ENCODE assay signal across 9 mouse cellular contexts in the genomic region with DNA sequence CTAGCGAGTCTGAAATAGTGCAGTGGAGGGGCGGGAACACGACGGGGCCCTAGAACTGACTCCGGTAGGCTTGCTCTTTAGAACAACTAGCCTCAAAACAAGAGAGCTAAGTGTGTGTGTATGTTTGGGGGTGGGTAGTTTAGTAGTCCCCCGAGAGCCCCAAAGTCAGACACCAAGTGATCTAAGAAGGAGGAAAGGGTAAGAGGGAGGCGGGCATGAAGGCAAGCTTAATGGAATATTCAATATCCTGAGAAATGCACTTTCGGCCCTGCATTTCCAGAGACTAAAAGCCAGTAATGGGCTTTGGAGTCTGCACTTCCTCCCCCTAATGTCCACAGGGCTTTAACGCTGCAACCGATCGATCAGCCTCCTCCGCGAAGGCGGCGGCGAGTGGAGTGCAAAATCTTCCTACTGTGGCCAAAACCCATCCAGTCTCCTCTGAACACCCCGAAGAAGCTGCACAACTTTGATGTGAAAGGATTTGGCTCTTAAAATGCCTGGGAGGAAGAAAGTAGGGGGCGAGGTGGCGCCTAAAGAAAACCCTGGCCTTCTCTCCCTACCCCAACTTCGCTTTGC. TPM values are rescaled to one million over a fixed set of nuclear protein-coding genes. Genes with fewer than 3 reads are reported as not detected.
DNase-seq lines count a peak whose midpoint lies in the region; ATAC-seq and TF ChIP-seq lines count a peak whose summit lies in the region.
"Had no signal": no experiment of that assay in that cellular context is flagged by ENCODE, and none has a peak within 500 bp of the region (broad histone marks: within the 10 kb centered on the region; RNA-seq: fewer than 3 reads in every experiment).

No protein-coding gene starts in this region.

- no peak for DNase-seq in lung, adult 2 months
- no peak for DNase-seq in lung, postnatal 14 days
- DNase-seq in heart, embryonic 10.5 days (ENCODE audit: low spot score) = no peak
- DNase-seq in kidney, postnatal 4 days = peak; percentile 17 to 34
- no peak for DNase-seq in urinary bladder, postnatal 36 days (ENCODE audit: low spot score in 2 of 2)

- peak overlapping the region; percentile 66 for H3K4me3 ChIP-seq in lung, adult 2 months (replicated peaks; ENCODE audit: extremely low read depth, low read depth, low read length)
- peak overlapping the region; percentile 85 for H3K4me3 ChIP-seq in heart, embryonic 10.5 days
- peak overlapping the region; percentile 57 for H3K4me3 ChIP-seq in neural tube, embryonic 13.5 days

- no peak for TF ChIP-seq POLR2A in lung, adult 2 months (IDR thresholded peaks at IDR 0.05; ENCODE audit: borderline replicate concordance, extremely low read depth, low read depth, low read length)

- no peaks in the 10 kb centered on the region for H3K27me3 ChIP-seq in heart, embryonic 10.5 days (ENCODE audit: insufficient read depth, poor library complexity, severe bottlenecking)
- H3K27me3 ChIP-seq in neural tube, embryonic 13.5 days = peaks cover 48% of the 10 kb centered on the region

- H3K9ac ChIP-seq in neural tube, embryonic 13.5 days = peak overlapping the region; percentile 75

- peak overlapping the region; percentile 96 for H3K4me2 ChIP-seq in neural tube, embryonic 13.5 days

- no peaks in the 10 kb centered on the region for H3K36me3 ChIP-seq in heart, embryonic 10.5 days
- H3K36me3 ChIP-seq in neural tube, embryonic 13.5 days = no peaks in the 10 kb centered on the region

- H3K4me1 ChIP-seq in lung, adult 2 months (ENCODE audit: control insufficient read depth, insufficient read depth, low read length) = no peaks in the 10 kb centered on the region; the same call in none of the 2 replicates
- peaks cover 32% of the 10 kb centered on the region for H3K4me1 ChIP-seq in heart, embryonic 10.5 days
- peaks cover 32% of the 10 kb centered on the region for H3K4me1 ChIP-seq in neural tube, embryonic 13.5 days (replicated peaks)

- H3K9me3 ChIP-seq in heart, embryonic 10.5 days = no peaks in the 10 kb centered on the region
- no peaks in the 10 kb centered on the region for H3K9me3 ChIP-seq in neural tube, embryonic 13.5 days

- TF ChIP-seq CTCF in lung, adult 2 months (IDR thresholded peaks at IDR 0.05; ENCODE audit: insufficient read depth, low read length) = no peak

- 60% methylated on average over 20 of the region's 20 CpGs for WGBS in lung, adult 2 months
- WGBS in heart, embryonic 10.5 days = 2% methylated on average over 20 of the region's 20 CpGs
- 6% methylated on average over 20 of the region's 20 CpGs for WGBS in neural tube, embryonic 13.5 days

- H3K27ac ChIP-seq in heart, embryonic 10.5 days = peak overlapping the region; percentile 93
- peak overlapping the region; percentile 79 for H3K27ac ChIP-seq in neural tube, embryonic 13.5 days (replicated peaks)

- ATAC-seq in neural tube, embryonic 13.5 days (ENCODE audit: low read depth) = 0 out of 2 replicates have a peak, but pooled peaks have one; percentile 13
- no peak for ATAC-seq in monocyte, adult 5-6 weeks (replicated peaks; ENCODE audit: insufficient number of reproducible peaks, low FRiP score, low TSS enrichment, poor library complexity, severe bottlenecking)
- no peak for ATAC-seq in erythroid progenitor cell, adult 5-6 weeks (replicated peaks; ENCODE audit: low FRiP score, poor library complexity, severe bottlenecking)
- ATAC-seq: Patski had no signal

RNA-seq across cellular contexts. Expression of a gene that starts 1.5 kb away (rescaled TPM):
- 4.1 and 6.0 TPM in 2 replicates for polyA plus RNA-seq in lung, adult 2 months (2012; rRNA removed)
- 12.0 and 17.7 TPM in 2 replicates for polyA plus RNA-seq in heart, embryonic 10.5 days (2016; fragmentation: Nextera tagmentation; extraction: Ambion mirVana)
- polyA plus RNA-seq in neural tube, embryonic 13.5 days (2015; fragmentation: Nextera tagmentation; extraction: Ambion mirVana) = 9.2 and 9.9 TPM in 2 replicates
- total RNA-seq in monocyte, adult 5-6 weeks (2017) = 0.49 to 0.64 TPM (median 0.57 TPM) in 3 replicates
- total RNA-seq in erythroid progenitor cell, adult 5-6 weeks (2015; ENCODE audit: low replicate concordance) = not detected in 2 replicates
- 0.26 TPM in 1 of 2 replicates, not detected in the other for total RNA-seq in erythroid progenitor cell, adult 5-6 weeks (2017; ENCODE audit: low replicate concordance)
- polyA plus RNA-seq: Patski had no signal

Comparison
In these comparisons a context has a peak if more than half of its experiments do, and no peak if none do; other contexts are left out.
1. DNase-seq: peak in kidney, postnatal 4 days (2 of 2); none in lung, adult 2 months (single experiment), lung, postnatal 14 days (single experiment), heart, embryonic 10.5 days (single experiment) and urinary bladder, postnatal 36 days (0 of 2).
2. Peak in every context shown above with its lines, with median percentiles within 50 percentile points of each other: H3K4me3 ChIP-seq.